In genomic region chr13:98015981-98016922, GRCm38 (mm10) we compare ENCODE assay signal across 7 mouse cellular contexts.
DNase-seq lines count a peak whose midpoint lies in the region; ATAC-seq and TF ChIP-seq lines count a peak whose summit lies in the region.

No protein-coding gene starts in this region.

- DNase-seq in ovary, postnatal 36 days (ENCODE audit: low spot score): peak; percentile 37
- no peak for DNase-seq in ovary, postnatal 10 days (ENCODE audit: low spot score)
- peak; percentile 91 for DNase-seq in kidney, postnatal 0 days (ENCODE audit: low spot score)
- peak; percentile 95 for DNase-seq in midbrain, embryonic 11.5 days (ENCODE audit: low spot score, missing footprints)
- no peak for DNase-seq in adrenal gland, adult 18-20 months (ENCODE audit: low spot score in 2 of 2)
- no peak for DNase-seq in frontal cortex, postnatal 25 days (ENCODE audit: low spot score in 2 of 2)

- H3K4me3 ChIP-seq in forebrain, embryonic 12.5 days (replicated peaks): peak overlapping the region; percentile 46
- peak overlapping the region; percentile 36 for H3K4me3 ChIP-seq in kidney, postnatal 0 days (replicated peaks; ENCODE audit: low read depth, low read length)
- peak overlapping the region; percentile 34 for H3K4me3 ChIP-seq in midbrain, embryonic 11.5 days (ENCODE audit: low read depth, low read length)

- 2% methylated on average over 33 of the region's 33 CpGs for whole genome bisulfite sequencing in forebrain, embryonic 12.5 days
- WGBS in kidney, postnatal 0 days: 10% methylated on average over 33 of the region's 33 CpGs
- 6% methylated on average over 33 of the region's 33 CpGs for WGBS in midbrain, embryonic 11.5 days

- no peaks in the 10 kb centered on the region for H3K9me3 ChIP-seq in forebrain, embryonic 12.5 days
- no peaks in the 10 kb centered on the region for H3K9me3 ChIP-seq in kidney, postnatal 0 days (replicated peaks; ENCODE audit: low read length)
- no peaks in the 10 kb centered on the region for H3K9me3 ChIP-seq in midbrain, embryonic 11.5 days (ENCODE audit: control insufficient read depth, low read length)

- peak; percentile 49; the same call in 1 of the 2 replicates for ATAC-seq in forebrain, embryonic 12.5 days (ENCODE audit: low FRiP score)
- peak; percentile 83 for ATAC-seq in kidney, postnatal 0 days (replicated peaks; ENCODE audit: low FRiP score, low read depth)
- peak; percentile 48; the same call in 1 of the 2 replicates for ATAC-seq in midbrain, embryonic 11.5 days (ENCODE audit: low FRiP score)

- peak overlapping the region; percentile 31; the same call in 1 of the 2 replicates for H3K27ac ChIP-seq in forebrain, embryonic 12.5 days
- H3K27ac ChIP-seq in kidney, postnatal 0 days: peak overlapping the region; percentile 83
- no peak overlapping the region for H3K27ac ChIP-seq in midbrain, embryonic 11.5 days (ENCODE audit: low read depth, low read length)

- H3K4me1 ChIP-seq in forebrain, embryonic 12.5 days: peaks cover 18% of the 10 kb centered on the region
- H3K4me1 ChIP-seq in kidney, postnatal 0 days (replicated peaks; ENCODE audit: insufficient read depth, low read length): no peaks in the 10 kb centered on the region
- H3K4me1 ChIP-seq in midbrain, embryonic 11.5 days (ENCODE audit: control insufficient read depth, insufficient read depth, low read length): peaks cover 15% of the 10 kb centered on the region

- TF ChIP-seq CTCF in kidney, postnatal 0 days (IDR thresholded peaks at IDR 0.05; ENCODE audit: low read depth): no peak

- H3K36me3 ChIP-seq in forebrain, embryonic 12.5 days (replicated peaks): no peaks in the 10 kb centered on the region
- no peaks in the 10 kb centered on the region for H3K36me3 ChIP-seq in kidney, postnatal 0 days (ENCODE audit: insufficient read depth, low read length)
- H3K36me3 ChIP-seq in midbrain, embryonic 11.5 days (ENCODE audit: control insufficient read depth, insufficient read depth, low read length): no peaks in the 10 kb centered on the region

- H3K27me3 ChIP-seq in forebrain, embryonic 12.5 days: peaks cover 24% of the 10 kb centered on the region
- H3K27me3 ChIP-seq in kidney, postnatal 0 days (ENCODE audit: insufficient read depth, low read length): no peaks in the 10 kb centered on the region
- H3K27me3 ChIP-seq in midbrain, embryonic 11.5 days (ENCODE audit: control insufficient read depth, insufficient read depth, low read length): no peaks in the 10 kb centered on the region

- peak overlapping the region; percentile 82 for H3K4me2 ChIP-seq in forebrain, embryonic 12.5 days
- peak overlapping the region; percentile 76 for H3K4me2 ChIP-seq in kidney, postnatal 0 days (ENCODE audit: low read length)
- peak overlapping the region; percentile 85 for H3K4me2 ChIP-seq in midbrain, embryonic 11.5 days

- peak overlapping the region; percentile 58 for H3K9ac ChIP-seq in forebrain, embryonic 12.5 days
- H3K9ac ChIP-seq in kidney, postnatal 0 days (ENCODE audit: low read depth, low read length): peak overlapping the region; percentile 52
- peak overlapping the region; percentile 58 for H3K9ac ChIP-seq in midbrain, embryonic 11.5 days (ENCODE audit: low read length)

Comparison
In these comparisons a context has a peak if more than half of its experiments do, and no peak if none do; other contexts are left out.
1. DNase-seq: peak in ovary, postnatal 36 days (single experiment), kidney, postnatal 0 days (single experiment) and midbrain, embryonic 11.5 days (single experiment); none in ovary, postnatal 10 days (single experiment), adrenal gland, adult 18-20 months (0 of 2) and frontal cortex, postnatal 25 days (0 of 2).
2. Peak in every context shown above with its lines, with median percentiles within 50 percentile points of each other: ATAC-seq, H3K4me2 ChIP-seq, H3K4me3 ChIP-seq and H3K9ac ChIP-seq.